Mouse (Mus musculus) retina, adult 2 months (tissue): Measurements from ENCODE around the gene Akap7.
"Not testable (repeated sequence)": the region's sequence is repeated elsewhere in the genome, so short reads cannot be mapped to it uniquely, and the experiment has no call there.

Experiments
- DNase-seq: peaks from one replicate; pipeline ENCODE4 v3.0.0-alpha.2; 2012; ENCODE audit warnings: low read depth, low spot score

Akap7 gene

DNA sequence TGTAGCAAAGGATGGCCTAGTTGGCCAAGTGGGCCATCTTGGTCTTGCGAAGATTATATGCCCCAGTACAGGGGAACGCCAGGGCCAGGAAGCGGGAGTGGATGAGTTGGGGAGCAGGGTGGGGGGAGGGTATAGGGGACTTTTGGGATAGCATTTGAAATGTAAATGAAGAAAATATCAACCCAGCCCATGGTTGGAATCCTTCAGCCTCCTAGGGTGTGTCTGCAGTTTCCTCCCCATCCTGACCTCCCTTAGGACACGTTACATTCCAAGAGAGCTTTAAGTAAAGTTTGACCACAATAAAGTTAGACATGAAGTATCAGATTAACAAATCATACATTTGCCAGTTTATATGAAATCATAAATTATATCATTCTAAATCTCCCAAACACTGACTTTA is 116.5 kb downstream of the Akap7 start:
- DNase-seq = no peak

DNA sequence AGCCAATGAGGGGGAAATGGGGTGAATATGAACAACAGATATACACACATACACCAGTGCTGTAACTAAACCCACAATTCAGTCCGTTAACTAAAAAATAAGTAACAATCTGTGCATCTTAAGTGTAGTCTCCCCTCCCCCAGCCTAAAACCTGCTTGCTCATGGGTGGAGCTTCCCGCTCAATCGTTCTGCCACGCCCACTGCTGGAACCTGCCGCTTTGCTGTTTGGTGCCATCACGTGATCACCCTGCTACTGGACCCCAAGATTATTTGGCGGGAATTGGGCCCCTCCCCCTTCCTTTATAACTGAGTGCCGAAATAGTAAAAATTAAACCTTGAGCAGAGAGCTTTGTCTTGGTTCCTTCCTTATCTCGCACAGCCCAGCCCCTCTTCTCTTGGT is 121.4 kb downstream of the Akap7 start:
- DNase-seq = not testable (repeated sequence)

DNA sequence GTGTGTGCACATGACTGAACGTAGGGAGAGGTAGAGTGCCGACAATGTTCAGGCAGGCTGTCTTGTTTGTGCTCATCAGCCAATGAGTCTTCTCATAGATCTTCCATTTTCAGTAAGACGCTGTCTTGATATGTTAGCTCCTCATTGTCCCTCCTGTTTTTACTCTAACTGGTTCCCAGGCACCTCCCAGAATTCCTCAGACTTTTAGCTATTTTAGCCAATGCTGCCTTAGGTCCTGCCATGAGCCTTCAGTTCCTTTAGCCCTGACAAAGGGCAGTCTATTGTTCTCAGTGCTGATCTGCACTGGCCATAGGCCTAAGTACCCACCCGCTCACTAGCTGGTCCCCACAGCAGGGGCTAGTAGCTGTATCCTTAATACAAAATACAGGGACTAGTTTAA is 122.0 kb downstream of the Akap7 start:
- DNase-seq = no peak

DNA sequence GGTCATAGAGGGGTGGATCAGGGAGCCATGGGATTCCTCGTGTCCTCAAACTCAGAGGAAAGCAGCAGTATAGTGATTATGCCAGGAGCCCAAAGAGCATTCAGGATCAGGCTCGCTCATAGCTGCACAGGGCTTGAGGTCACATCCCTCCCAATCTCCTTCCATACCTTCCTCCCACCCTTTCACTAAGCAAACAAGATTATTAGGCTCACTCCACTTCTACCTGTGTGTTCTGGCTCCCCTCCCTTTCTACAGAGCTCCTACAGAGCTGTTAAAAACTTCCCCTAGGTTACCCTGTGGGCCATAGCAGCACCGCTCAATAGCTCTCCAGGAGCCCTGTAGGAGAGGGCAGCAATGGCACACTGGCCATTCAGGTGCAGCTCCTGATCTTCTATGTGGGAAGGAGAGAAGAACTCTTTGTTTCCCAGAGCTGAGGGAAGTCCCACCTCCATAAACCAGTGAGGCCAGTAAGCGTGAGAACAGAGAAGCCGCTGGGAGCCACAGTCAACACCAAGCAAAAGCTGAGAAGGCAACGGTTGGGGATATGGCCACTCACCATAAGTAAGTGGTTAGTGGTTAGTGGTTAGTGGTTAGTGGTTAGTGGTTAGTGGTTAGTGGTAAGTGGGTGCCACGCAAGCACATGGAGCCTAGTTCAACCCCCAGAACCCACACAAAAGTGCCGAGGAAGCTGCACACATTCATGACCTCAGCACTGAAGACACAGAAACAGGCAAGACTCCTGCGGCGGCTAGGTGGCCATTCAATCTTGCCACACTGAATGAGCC is 122.7 kb downstream of the Akap7 start:
- DNase-seq = no peak

DNA sequence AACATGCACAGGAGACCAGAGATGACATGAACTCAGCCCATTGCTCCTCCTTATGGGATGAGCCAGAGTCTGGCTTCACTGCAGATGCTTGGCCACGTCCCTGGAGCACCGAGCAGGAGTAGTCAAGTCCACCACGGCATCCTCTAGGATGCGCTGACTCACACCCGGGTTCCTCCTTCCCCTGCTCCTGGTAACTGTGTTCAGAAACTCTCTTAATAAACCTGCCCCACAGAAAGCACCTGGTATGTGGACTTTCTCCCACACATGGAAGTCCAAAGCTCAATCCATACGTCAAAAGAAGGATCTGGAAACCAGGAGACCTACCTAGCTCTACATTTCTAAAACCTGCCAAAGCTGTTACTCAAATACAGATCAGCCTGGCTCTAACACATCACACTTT is 124.4 kb downstream of the Akap7 start:
- DNase-seq = no peak

DNA sequence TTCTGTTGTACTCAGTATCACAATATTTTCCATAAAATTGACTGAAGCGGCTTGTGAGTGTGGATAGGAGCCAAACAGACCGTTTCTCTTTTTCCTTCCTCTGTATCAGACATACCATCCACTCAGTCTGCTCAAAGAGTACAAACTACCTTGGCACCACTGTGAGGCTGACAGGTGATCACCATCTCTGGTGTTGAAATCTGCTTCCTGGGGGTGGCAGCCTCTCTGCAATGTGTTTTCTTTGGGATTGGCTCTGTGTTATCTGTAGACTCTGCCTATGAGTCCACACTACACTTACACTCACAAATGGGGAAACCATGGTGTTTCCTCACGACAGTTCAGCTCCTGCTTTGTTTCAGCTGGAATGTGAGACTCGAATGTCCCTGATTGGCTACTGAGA is 128.6 kb downstream of the Akap7 start:
- no peak for DNase-seq

DNA sequence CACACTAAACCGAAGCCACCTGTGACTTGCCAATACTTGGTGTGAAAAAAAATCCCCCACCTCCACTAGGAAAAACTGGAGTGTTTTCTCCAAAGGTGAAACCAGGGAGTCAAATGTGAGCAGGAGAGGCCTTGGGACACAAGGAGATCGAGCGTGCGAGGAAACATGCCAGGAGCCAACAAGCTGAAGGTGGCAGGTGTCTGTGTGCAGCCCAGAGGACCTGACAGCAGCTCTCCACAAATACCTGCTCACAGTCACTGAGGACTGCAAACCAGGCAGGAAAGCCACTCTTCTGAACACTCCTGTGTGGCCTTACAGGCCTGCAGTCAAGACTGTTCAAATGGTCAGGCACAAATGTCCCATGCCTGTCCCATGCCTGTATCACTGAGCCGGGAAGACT is 130.4 kb downstream of the Akap7 start:
- DNase-seq = no peak

DNA sequence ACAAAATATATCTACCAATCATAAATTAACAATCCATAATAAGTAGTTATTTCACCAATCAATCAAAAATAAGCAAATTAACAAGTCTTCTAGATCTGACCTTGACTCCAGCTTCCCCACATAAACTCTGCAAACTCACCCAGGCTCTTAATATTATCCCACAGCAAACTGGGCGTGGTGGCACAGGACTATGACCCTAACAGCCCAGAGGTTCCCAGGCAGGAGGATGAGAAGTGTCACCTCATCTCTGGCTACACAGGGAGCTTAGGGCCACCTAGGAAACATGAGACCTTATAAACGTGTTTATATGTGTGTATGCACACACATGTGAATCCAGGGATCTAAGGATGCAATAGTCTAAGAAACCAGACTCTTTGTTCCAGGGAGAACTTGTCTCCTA is 132.8 kb downstream of the Akap7 start:
- DNase-seq = no peak

DNA sequence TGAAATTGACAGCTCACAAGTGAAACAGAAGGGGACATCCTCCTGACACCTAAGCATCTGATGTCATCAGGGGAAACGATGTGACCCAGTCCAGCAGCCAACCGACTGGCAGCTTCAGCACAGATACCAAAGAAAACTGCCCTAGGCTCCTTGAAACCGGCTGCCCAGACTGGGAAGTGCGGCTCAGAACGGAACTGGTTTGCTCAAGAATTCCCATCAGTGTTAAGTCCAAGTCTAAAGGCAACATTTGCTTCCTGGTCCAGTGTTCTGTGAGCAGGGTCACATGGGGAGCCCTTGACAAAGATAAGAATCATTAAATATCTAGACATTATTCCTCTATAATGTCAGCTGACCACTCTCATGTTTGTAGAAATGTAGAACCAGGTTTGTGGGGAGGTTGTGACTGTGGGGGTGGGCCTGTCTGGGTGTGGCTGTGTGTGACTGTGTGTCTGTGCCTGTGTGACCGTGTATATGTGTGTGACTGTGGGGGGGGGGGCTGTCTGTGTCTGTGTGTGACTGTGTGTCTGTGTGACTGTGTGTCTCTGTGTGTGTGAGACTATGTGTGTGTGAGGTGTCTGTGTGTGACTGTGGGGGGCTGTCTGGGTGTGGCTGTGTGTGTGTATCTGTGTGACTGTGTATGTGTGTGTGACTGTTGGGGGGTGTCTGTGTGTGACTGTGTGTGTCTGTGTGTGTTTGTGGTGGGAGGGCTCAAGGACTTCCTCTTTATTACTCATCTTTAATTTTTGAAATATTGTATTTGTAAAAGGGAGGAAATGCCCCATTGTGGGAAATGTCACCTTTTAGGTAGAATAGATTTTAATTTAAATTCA is 140.1 kb downstream of the Akap7 start:
- DNase-seq = no peak

DNA sequence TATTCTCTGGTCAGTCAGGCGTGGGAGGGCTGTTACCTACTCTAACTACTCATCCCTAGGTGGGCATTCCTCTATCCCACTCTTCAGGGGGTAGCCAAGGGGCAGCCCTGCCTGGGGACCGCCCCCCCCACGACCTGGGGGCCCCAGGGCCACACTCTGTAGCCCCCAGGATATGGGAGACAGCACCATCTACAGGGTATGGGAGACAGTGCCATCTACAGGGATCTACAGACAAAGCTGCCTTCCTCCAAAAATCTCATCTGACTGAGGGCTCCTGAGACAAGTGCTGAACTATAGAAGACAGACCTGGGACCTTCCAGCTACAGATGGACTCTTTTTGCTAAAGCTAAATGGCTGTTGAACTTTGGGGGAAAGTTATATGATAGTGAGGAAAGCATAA is 144.2 kb downstream of the Akap7 start:
- not testable (repeated sequence) for DNase-seq

DNA sequence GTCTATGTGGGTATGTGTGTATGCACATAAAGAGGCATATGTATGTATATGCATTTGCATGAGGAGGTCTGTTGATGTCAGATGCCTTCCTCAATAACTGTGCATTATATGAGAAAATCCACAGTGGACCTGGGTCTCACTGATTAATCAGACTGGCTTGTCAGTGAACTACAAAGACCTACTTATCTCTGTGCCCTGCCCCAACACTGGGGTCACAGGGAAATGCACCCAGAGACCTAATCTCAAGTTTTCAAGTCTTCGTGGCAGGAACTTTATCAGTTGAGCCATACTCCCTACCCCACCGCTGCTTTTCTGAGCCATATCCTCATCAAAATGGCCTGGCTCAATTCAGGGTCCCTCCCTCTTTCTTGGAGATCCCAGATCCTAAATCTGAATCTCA is 146.0 kb downstream of the Akap7 start:
- no peak for DNase-seq

DNA sequence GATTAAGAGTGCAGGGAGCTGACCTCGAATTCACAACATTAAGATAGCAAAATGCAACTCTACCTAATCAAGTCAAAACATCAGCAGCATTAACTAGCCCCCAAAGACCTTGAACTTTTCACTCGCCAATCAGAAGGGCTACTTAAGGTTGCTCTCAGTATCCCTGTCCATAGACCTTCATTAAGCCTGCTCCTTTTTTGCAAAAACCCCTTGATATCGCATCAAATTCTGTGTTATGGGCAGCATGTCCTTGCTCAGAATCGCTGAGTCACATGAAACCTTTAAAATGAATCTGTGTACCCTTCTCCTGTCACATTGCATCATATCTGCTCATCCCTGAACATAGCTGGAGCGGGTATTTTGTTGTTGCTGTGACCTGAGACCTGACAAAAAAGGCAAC is 149.0 kb downstream of the Akap7 start:
- no peak for DNase-seq

DNA sequence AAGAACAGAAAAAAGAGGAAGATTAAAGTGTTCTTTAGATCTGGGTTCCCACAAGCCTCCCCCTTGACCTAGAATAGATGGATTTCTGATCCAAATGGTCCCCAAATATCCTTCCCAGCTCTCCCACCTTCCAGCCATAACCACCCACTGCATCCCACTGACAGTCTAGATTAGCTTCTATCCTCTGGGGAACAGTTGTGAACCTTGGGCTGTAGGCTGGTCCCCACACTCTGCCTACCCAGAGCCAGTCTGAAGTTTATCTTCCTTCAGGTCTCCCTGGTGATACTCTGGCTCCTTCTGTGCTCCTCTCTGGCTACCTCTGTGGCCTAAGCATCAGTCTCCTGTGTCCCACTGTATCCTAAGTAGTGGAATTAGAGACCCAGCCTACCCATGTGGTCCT is 150.3 kb downstream of the Akap7 start:
- DNase-seq = no peak

DNA sequence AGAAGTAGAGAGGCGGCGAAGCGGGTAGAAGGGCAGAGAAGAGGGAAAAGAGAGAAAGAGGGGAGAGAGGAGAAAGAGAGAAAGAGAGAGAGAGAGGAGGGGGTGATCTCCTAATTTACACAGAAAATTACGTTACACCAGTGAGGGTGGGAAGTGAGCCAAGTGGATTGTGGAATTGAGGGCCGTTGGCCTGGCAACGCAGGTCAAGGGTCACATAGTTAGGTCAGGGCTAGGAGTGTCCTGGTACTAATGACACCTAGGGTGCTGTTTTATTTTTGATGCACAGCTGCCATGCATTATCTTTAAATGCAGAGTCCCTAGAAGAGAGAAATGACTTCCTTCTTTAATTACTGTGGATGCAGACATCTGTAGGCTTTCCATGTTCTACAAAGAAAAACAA is 153.4 kb downstream of the Akap7 start:
- no peak for DNase-seq

DNA sequence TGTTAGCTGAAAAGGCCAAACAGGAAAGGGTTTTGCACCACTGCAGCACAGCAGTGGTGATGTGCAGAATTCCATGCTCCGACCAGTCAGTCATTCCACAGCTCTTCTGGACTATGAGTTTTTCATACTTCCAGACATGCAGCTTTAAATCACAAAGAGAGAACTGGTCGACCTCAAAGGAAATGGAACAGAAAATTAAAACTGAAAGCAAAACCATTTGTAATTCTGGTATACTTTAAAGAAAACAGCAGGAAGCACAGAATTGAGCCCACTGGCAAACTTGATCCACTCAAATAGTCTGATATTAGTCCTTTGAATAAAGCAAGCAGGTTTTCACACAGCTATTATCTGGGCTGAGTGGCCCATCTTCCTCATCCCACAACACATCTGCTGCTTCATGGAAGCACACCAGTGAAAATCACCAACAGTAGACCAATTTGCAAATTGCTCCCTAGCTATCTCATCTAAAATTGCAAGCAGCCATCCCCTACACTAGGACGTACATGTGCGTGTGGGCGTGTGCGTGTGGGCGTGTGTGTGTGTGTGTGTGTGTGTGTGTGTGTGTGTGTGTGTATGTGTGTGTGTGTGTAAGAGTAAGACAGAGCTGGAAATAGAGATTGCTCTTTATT is 156.4 kb downstream of the Akap7 start:
- no peak for DNase-seq

DNA sequence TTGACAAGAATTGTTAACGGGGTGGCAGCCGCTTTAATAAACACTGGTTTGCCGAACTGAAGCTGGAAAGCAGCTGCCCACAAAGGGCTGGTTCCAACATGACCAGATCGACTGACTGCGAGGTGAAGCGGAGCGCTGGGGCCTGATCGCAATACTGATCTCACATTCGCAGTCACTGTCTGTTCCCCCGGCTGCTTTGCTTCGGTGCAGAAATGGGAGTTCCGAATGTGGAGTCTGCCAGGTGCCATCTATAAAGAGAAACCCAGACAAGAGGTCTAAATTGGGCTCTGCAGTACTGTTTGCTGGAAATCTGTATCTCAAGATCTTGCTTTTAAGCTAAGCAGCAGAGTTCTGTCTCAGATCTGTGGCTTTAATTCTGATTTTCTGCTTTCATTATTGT is 161.8 kb downstream of the Akap7 start:
- no peak for DNase-seq

DNA sequence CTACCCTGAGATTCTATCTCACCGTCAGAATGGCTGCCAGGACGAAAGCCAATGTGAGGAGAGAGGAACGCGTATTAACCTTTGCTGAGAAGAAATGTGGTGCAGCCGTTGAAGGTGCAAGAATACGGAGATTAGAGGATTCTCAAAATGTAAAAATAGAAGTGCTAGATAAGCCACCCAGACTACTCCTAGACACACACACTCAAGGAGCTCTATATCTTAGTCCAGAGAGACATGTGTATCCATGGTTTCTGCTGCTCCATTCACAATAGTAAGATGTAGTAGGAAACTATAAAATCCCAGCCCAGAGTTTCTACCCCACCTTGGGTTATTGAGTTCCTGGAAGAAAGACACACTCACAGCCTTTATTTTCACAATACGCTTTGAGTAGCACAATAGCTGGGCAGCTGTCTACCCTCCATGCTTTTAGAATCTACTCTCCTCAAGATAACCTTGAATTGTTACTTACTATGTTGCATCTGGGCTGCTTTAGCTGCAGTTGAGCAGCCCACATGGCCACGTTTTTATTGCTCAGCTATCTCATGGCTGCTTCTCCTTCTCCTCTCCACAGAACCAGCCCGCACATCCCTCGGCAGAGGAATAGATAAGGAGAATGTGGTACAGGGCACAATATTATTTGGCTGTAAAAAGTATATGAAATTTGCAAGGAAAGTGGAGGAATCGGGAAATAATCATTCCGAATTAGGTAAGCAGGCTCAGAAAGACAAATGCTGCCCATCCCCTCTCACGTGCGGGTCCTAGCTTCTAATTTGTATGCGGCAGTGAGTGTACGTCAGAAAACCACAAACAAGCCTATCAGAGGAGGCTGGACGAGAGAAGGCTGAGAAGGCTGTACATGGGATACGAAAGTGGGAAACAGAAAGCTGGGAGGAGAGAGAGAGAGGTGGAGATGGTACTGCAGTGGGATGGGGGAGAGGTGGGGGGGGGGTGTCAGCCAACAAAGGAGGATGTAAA is 162.6 kb downstream of the Akap7 start:
- no peak for DNase-seq

DNA sequence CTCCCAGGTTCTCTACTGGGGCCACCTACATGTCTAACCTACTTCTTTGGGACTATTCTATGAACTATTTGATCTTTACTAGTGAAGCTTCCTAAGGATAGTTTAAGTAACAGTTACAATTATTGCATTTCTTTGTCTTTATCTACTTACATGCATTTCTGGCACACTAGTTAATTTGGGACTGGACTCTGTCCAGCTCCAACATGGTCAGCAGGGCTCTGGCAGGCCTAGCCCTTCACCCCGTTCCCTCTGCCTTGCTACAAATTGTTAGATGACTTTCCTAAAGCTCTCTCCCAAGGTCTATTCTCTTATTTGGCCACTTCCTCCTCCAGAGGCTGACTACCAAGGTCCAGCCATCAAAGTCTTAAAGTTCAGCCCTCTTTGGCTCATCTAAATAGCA is 165.9 kb downstream of the Akap7 start:
- no peak for DNase-seq

DNA sequence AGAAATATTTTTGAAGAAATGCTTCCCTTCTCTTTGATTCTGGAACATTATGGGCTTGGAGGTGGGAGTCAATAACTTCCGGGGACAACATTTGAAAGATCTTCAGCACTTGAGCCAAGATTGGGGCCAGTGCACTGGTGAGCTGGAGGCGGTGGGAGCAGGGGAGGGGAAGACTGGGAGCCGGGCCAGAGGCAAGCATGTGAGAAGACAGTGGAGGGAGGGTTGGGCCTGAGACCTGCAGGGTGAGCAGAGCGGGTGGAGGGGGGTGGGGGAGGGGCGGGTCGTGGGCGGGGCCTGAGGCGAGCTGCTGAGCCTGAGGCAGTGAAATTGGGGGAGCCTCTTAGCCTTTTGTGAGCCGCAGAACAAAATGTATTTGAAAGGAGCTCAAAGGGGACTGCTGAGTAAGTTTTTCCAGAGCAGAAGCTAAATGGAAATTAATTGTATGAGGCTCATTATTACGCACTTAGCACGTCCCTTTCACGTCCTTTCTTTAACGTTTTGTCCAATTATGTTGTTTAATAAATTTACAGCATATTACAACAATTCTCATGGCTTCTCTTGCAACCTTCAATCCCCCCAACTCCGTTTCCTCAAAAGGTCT is 167.4 kb downstream of the Akap7 start:
- no peak for DNase-seq

DNA sequence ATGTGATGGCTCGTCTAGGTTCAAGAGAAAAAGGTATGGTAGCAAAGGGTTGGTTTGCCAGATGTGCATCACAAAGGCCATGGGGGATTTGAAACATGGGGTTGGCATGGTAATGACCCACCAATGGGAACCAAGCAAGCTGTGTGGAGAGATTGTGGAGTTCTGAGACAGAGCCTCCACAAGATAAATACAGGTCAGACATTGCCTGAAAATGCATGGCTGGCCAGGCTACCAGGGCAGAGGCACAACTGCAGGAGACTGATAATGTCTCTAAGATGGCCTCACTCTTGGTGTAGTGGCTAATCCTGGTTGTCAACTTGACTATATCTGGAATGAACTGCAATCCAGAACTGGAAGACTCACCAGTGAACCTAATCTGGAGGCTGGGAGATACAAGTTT is 174.1 kb downstream of the Akap7 start:
- no peak for DNase-seq

DNA sequence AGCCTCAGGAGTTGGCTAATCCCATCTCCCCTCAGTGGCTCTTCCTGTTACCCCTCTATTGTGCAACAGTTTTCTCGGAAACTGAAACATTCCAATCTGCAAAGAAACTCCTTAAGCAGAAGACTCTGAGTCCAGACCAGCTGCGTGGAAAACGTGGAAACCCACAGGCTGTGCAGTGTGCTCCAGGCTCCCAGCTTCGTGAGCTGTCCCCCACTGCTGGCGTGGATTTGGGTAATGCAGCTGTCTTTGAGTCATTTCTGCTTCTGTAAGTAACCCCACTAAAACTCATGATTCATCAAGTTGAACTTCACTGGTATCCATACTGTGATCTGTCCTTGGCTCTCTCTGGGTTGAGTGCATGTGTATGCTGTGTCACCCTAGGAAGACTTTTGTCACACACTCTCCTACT is 179.2 kb downstream of the Akap7 start:
- DNase-seq = no peak
